Comparison of ENCODE assay signal across 29 mouse cellular contexts in genomic region chr19:11387109-11387508, GRCm38 (mm10). TPM values are rescaled to one million over a fixed set of nuclear protein-coding genes. Genes with fewer than 3 reads are reported as not detected.
DNase-seq lines count a peak whose midpoint lies in the region; ATAC-seq and TF ChIP-seq lines count a peak whose summit lies in the region.
"Had no signal": no experiment of that assay in that cellular context is flagged by ENCODE, and none has a peak within 500 bp of the region (broad histone marks: within the 10 kb centered on the region; RNA-seq: fewer than 3 reads in every experiment).

No protein-coding gene starts in this region.

- no peak for TF ChIP-seq POLR2A in bone marrow, adult 2 months (IDR thresholded peaks at IDR 0.05; ENCODE audit: borderline replicate concordance, control insufficient read depth, low read depth, low read length)

- intact Hi-C loops in gastrocnemius, adult 2 months (cut with DNase I), result no loop called here

- ATAC-seq in neutrophil, adult 5-6 weeks (ENCODE audit: extremely low read depth, insufficient number of reproducible peaks, low FRiP score, poor library complexity, severe bottlenecking), result peak; percentile 61
- ATAC-seq: forebrain, embryonic 16.5 days; midbrain, embryonic 15.5 days had no signal

- peak overlapping the region; percentile 48; the same call in 1 of the 2 replicates for H3K27ac ChIP-seq in bone marrow, adult 2 months (ENCODE audit: control insufficient read depth, insufficient read depth, low read depth, low read length, poor library complexity)
- no peak overlapping the region for H3K27ac ChIP-seq in gastrocnemius, adult 2 months
- H3K27ac ChIP-seq: embryonic facial prominence, embryonic 15.5 days; heart, embryonic 15.5 days; hindbrain, embryonic 10.5 days; layer of hippocampus, adult 2 months; midbrain, embryonic 15.5 days; stomach, embryonic 15.5 days had no signal

- DNase-seq in B cell, adult 2 months, result peak; percentile 67
- peak; percentile 75 for DNase-seq in CD4-positive, CD25-positive, alpha-beta regulatory T cell, adult 2 months (ENCODE audit: low read depth, low spot score)
- no peak for DNase-seq in gastrocnemius, adult 2 months
- DNase-seq in right cerebral cortex, postnatal 25 days, result no peak
- DNase-seq in urinary bladder, postnatal 14 days (ENCODE audit: low spot score), result no peak
- no peak for DNase-seq in adrenal gland, postnatal 14 days
- DNase-seq: adrenal gland, postnatal 36 days; cerebellum, adult 9-11 months; embryo, embryonic 11 days; gastrocnemius, postnatal 36 days; kidney, adult 8-10 months; kidney, postnatal 14 days; layer of hippocampus, postnatal 36 days; left cerebral cortex, postnatal 4 days; liver; lung, adult 18-20 months; lung, postnatal 36 days; retina, postnatal 1 day; right cerebral cortex, postnatal 4 days had no signal

- peak overlapping the region; percentile 2 for H3K4me3 ChIP-seq in bone marrow, adult 2 months (replicated peaks; ENCODE audit: control insufficient read depth, low read depth, low read length)
- H3K4me3 ChIP-seq in gastrocnemius, adult 2 months, result no peak overlapping the region
- H3K4me3 ChIP-seq: embryonic facial prominence, embryonic 15.5 days; heart, embryonic 15.5 days; hindbrain, embryonic 10.5 days; layer of hippocampus, adult 2 months; midbrain, embryonic 15.5 days; stomach, embryonic 15.5 days had no signal

- TF ChIP-seq CTCF in bone marrow, adult 2 months (IDR thresholded peaks at IDR 0.05; ENCODE audit: control insufficient read depth, insufficient read depth, low read length), result no peak
- no peak for TF ChIP-seq CTCF in gastrocnemius, adult 2 months (IDR thresholded peaks at IDR 0.05)

- no peaks in the 10 kb centered on the region for H3K4me1 ChIP-seq in bone marrow, adult 2 months (ENCODE audit: control insufficient read depth, insufficient read depth, low read length)
- H3K4me1 ChIP-seq: embryonic facial prominence, embryonic 15.5 days; heart, embryonic 15.5 days; hindbrain, embryonic 10.5 days; midbrain, embryonic 15.5 days; stomach, embryonic 15.5 days had no signal

- WGBS in bone marrow, adult 2 months, result 50% methylated on average over 2 of the region's 2 CpGs

RNA-seq across cellular contexts. Expression of gene Ms4a4a, which starts 11.8 kb away (rescaled TPM):
- polyA plus RNA-seq in bone marrow, adult 2 months (2011; ENCODE audit: insufficient read depth, insufficient read length, low replicate concordance, missing spikeins), result 1.6 and 4.3 TPM in 2 replicates
- total RNA-seq in neutrophil, adult 5-6 weeks (2017), result 1.4 and 3.7 TPM in 2 replicates
- 1 to 10 TPM; 1.5 to 4.2 TPM for total RNA-seq in gastrocnemius, adult 2 months (2021)
- 5.1 and 8.4 TPM in 2 replicates for total RNA-seq in adrenal gland, postnatal 14 days (2021)
- total RNA-seq: megakaryocyte-erythroid progenitor cell, adult 5-6 weeks had no signal

RNA-seq across cellular contexts. Expression of gene Ms4a4c, which starts 17.5 kb away (rescaled TPM):
- polyA plus RNA-seq in bone marrow, adult 2 months (2011; ENCODE audit: insufficient read depth, insufficient read length, low replicate concordance, missing spikeins), result 8.4 and 16.7 TPM in 2 replicates
- 129 and 133 TPM in 2 replicates for total RNA-seq in neutrophil, adult 5-6 weeks (2017)
- total RNA-seq in gastrocnemius, adult 2 months (2021), result not detected
- total RNA-seq in adrenal gland, postnatal 14 days (2021), result 0.44 and 8.7 TPM in 2 replicates
- total RNA-seq: layer of hippocampus, adult 2 months; layer of hippocampus, postnatal 36 days; left cerebral cortex, postnatal 4 days; megakaryocyte-erythroid progenitor cell, adult 5-6 weeks had no signal
- polyA plus RNA-seq: forebrain, embryonic 16.5 days had no signal

RNA-seq across cellular contexts. Expression of gene Ms4a7, which starts 51.2 kb away (rescaled TPM):
- polyA plus RNA-seq in bone marrow, adult 2 months (2011; ENCODE audit: insufficient read depth, insufficient read length, low replicate concordance, missing spikeins), result 5.3 and 9.6 TPM in 2 replicates
- 0.49 TPM in 1 of 2 replicates, not detected in the other for total RNA-seq in neutrophil, adult 5-6 weeks (2017)
- under 1 TPM; 0.17 to 0.23 TPM for total RNA-seq in gastrocnemius, adult 2 months (2021)
- total RNA-seq in adrenal gland, postnatal 14 days (2021), result 0.41 and 1.0 TPM in 2 replicates
- total RNA-seq: megakaryocyte-erythroid progenitor cell, adult 5-6 weeks had no signal

RNA-seq across cellular contexts. Expression of gene Ms4a4b, which starts 56.2 kb away (rescaled TPM):
- 2.3 and 9.6 TPM in 2 replicates for polyA plus RNA-seq in bone marrow, adult 2 months (2011; ENCODE audit: insufficient read depth, insufficient read length, low replicate concordance, missing spikeins)
- 44.8 and 59.4 TPM in 2 replicates for total RNA-seq in neutrophil, adult 5-6 weeks (2017)
- total RNA-seq in gastrocnemius, adult 2 months (2021), result not detected
- total RNA-seq in adrenal gland, postnatal 14 days (2021), result 1.9 and 26.8 TPM in 2 replicates
- total RNA-seq: gastrocnemius, postnatal 36 days; layer of hippocampus, adult 2 months; layer of hippocampus, postnatal 36 days; left cerebral cortex, postnatal 4 days had no signal
- polyA plus RNA-seq: embryonic facial prominence, embryonic 15.5 days; forebrain, embryonic 16.5 days; hindbrain, embryonic 10.5 days had no signal

Comparison
In these comparisons a context has a peak if more than half of its experiments do, and no peak if none do; other contexts are left out.
1. DNase-seq: peak in B cell, adult 2 months (2 of 2) and CD4-positive, CD25-positive, alpha-beta regulatory T cell, adult 2 months (single experiment); none in gastrocnemius, adult 2 months (single experiment), right cerebral cortex, postnatal 25 days (single experiment), urinary bladder, postnatal 14 days (single experiment) and adrenal gland, postnatal 14 days (single experiment).
2. RNA of gene Ms4a4c, which starts 17.5 kb away (total RNA-seq): 129 to 133 TPM in neutrophil, adult 5-6 weeks; 0.44 to 8.7 TPM in adrenal gland, postnatal 14 days and not detected in gastrocnemius, adult 2 months; every median in the first group is over 10 times any median in the second.